In the genomic region with DNA sequence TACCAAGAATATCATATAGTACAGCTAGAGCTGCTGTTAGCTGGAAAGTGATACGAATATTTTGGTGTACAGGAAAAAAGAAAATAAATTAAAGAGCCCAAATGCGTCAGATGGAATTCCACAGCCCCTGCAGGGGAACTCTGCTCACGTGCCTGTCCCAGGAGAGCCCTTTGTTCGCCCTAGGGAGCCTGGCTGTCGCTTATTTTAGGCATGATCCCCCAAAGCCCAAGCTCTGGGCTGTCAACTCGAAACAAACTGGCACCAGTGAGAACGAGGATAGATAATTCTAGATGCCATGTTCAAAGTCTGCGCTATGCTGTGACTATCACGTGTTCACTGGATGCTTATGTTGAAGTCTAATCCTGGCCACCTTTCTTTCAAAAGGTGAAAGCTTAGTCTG, we compare ENCODE assay signal across 12 mouse cellular contexts. TPM values are rescaled to one million over a fixed set of nuclear protein-coding genes. Genes with fewer than 3 reads are reported as not detected.
DNase-seq lines count a peak whose midpoint lies in the region; ATAC-seq and TF ChIP-seq lines count a peak whose summit lies in the region.
"Had no signal": no experiment of that assay in that cellular context is flagged by ENCODE, and none has a peak within 500 bp of the region (broad histone marks: within the 10 kb centered on the region; RNA-seq: fewer than 3 reads in every experiment).

No protein-coding gene starts in this region.

- H3K9ac ChIP-seq in heart, embryonic 15.5 days = no peak overlapping the region
- peak overlapping the region; percentile 35 for H3K9ac ChIP-seq in forebrain, postnatal 0 days
- no peak overlapping the region for H3K9ac ChIP-seq in midbrain, embryonic 16.5 days (ENCODE audit: low read depth, low read length)

- no peak overlapping the region for H3K27ac ChIP-seq in heart, embryonic 15.5 days
- H3K27ac ChIP-seq in forebrain, postnatal 0 days (ENCODE audit: low read depth, low read length) = peak overlapping the region; percentile 69
- H3K27ac ChIP-seq in midbrain, embryonic 16.5 days (ENCODE audit: low read length) = peak overlapping the region; percentile 87

- 7% methylated on average over 9 of the region's 9 CpGs for WGBS in heart, embryonic 15.5 days
- WGBS in forebrain, postnatal 0 days = 2% methylated on average over 9 of the region's 9 CpGs
- WGBS in midbrain, embryonic 16.5 days = 1% methylated on average over 9 of the region's 9 CpGs

- intact Hi-C loops in heart, postnatal 14 days (cut with DNase I) = no loop called here

- peak overlapping the region; percentile 52 for H3K4me3 ChIP-seq in heart, embryonic 15.5 days
- peak overlapping the region; percentile 70 for H3K4me3 ChIP-seq in forebrain, postnatal 0 days (ENCODE audit: low read depth, low read length)
- peak overlapping the region; percentile 68 for H3K4me3 ChIP-seq in midbrain, embryonic 16.5 days (ENCODE audit: low read depth, low read length)

- no peak for ATAC-seq in heart, embryonic 15.5 days (replicated peaks; ENCODE audit: insufficient number of reproducible peaks, insufficient read depth, low FRiP score, low read depth)
- no peak for ATAC-seq in forebrain, postnatal 0 days
- ATAC-seq in midbrain, embryonic 16.5 days = 0 out of 2 replicates have a peak, but pooled peaks have one; percentile 1

- no peaks in the 10 kb centered on the region for H3K9me3 ChIP-seq in heart, embryonic 15.5 days (replicated peaks)
- H3K9me3 ChIP-seq in forebrain, postnatal 0 days (ENCODE audit: low read length) = no peaks in the 10 kb centered on the region
- H3K9me3 ChIP-seq in midbrain, embryonic 16.5 days (replicated peaks; ENCODE audit: control insufficient read depth, low read length, poor library complexity, severe bottlenecking) = no peaks in the 10 kb centered on the region

- H3K36me3 ChIP-seq in heart, embryonic 15.5 days = no peaks in the 10 kb centered on the region
- no peaks in the 10 kb centered on the region for H3K36me3 ChIP-seq in forebrain, postnatal 0 days (ENCODE audit: insufficient read depth)
- no peaks in the 10 kb centered on the region for H3K36me3 ChIP-seq in midbrain, embryonic 16.5 days (ENCODE audit: control insufficient read depth, insufficient read depth, low read length)

- no peak for DNase-seq in heart, postnatal 14 days
- peak; percentile 47 for DNase-seq in embryo, embryonic 10.5 days (ENCODE audit: low spot score)
- peak; percentile 48 for DNase-seq in forebrain, postnatal 0 days
- DNase-seq in layer of hippocampus, adult 9-11 months = no peak
- DNase-seq in cerebellum, adult 9-11 months = no peak
- no peak for DNase-seq in T-cell, adult 2 months (ENCODE audit: low spot score)
- DNase-seq: adrenal gland, adult 8-10 months; kidney, postnatal 25 days; lung, postnatal 4 days; right cerebral cortex, postnatal 25 days had no signal

- H3K27me3 ChIP-seq in heart, embryonic 15.5 days = peaks cover 56% of the 10 kb centered on the region
- no peaks in the 10 kb centered on the region for H3K27me3 ChIP-seq in forebrain, postnatal 0 days (ENCODE audit: insufficient read depth, low read length)
- peaks cover 3% of the 10 kb centered on the region for H3K27me3 ChIP-seq in midbrain, embryonic 16.5 days (ENCODE audit: control insufficient read depth, insufficient read depth, low read depth, low read length)

- H3K4me1 ChIP-seq in heart, embryonic 15.5 days (replicated peaks) = peaks cover 38% of the 10 kb centered on the region
- peaks cover 23% of the 10 kb centered on the region; the same call in 1 of the 2 replicates for H3K4me1 ChIP-seq in forebrain, postnatal 0 days (ENCODE audit: insufficient read depth)
- H3K4me1 ChIP-seq in midbrain, embryonic 16.5 days (ENCODE audit: control insufficient read depth, insufficient read depth, low read length) = peaks cover 23% of the 10 kb centered on the region

- H3K4me2 ChIP-seq in heart, embryonic 15.5 days = peak overlapping the region; percentile 92
- H3K4me2 ChIP-seq in forebrain, postnatal 0 days (ENCODE audit: low read depth) = peak overlapping the region; percentile 95
- peak overlapping the region; percentile 96 for H3K4me2 ChIP-seq in midbrain, embryonic 16.5 days (ENCODE audit: low read length)

- no peak for TF ChIP-seq CTCF in forebrain, postnatal 0 days (IDR thresholded peaks at IDR 0.05; ENCODE audit: low read depth)

RNA-seq across cellular contexts. Expression of a gene that starts 0.9 kb away (rescaled TPM):
- polyA plus RNA-seq in heart, embryonic 15.5 days (2015; fragmentation: Nextera tagmentation; extraction: Ambion mirVana) = 0.19 and 0.37 TPM in 2 replicates
- total RNA-seq in heart, postnatal 14 days (2021) = 1 to 10 TPM; 2.6 to 3.0 TPM
- total RNA-seq in forebrain, postnatal 0 days (2014; rRNA removed) = 98.1 and 106 TPM in 2 replicates
- 6.8 and 11.6 TPM in 2 replicates for polyA plus RNA-seq in forebrain, postnatal 0 days (2015; fragmentation: Nextera tagmentation; extraction: Ambion mirVana)
- 7.2 and 8.3 TPM in 2 replicates for polyA plus RNA-seq in midbrain, embryonic 16.5 days (2015; fragmentation: Nextera tagmentation; extraction: Ambion mirVana)

Comparison
In these comparisons a context has a peak if more than half of its experiments do, and no peak if none do; other contexts are left out.
1. DNase-seq: peak in embryo, embryonic 10.5 days (single experiment) and forebrain, postnatal 0 days (single experiment); none in heart, postnatal 14 days (0 of 2), layer of hippocampus, adult 9-11 months (single experiment), cerebellum, adult 9-11 months (single experiment) and T-cell, adult 2 months (single experiment).
2. Peak in every context shown above with its lines, with median percentiles within 50 percentile points of each other: H3K4me2 ChIP-seq and H3K4me3 ChIP-seq.